Mouse (Mus musculus) CH12.LX (cell line): ENCODE data around the gene Slc26a9. TPM values are rescaled to one million over a fixed set of nuclear protein-coding genes. Genes with fewer than 3 reads are reported as not detected.

Source experiments
- DNase-seq: peaks from one replicate; pipeline ENCODE4 v3.0.0-alpha.2; 2013; ENCODE audit errors: extremely low read depth
- H3K27ac ChIP-seq: 2 replicates; pipeline ENCODE4 v1.5.1; 2012; ENCODE audit warnings: low read depth, mild to moderate bottlenecking, control low read depth, moderate library complexity; ENCODE audit not compliant: insufficient read depth
- H3K27me3 ChIP-seq: replicated peaks from 2 replicates; pipeline ENCODE3; 2012; ENCODE audit warnings: inconsistent platforms
- H3K36me3 ChIP-seq, 2 experiments: replicated peaks in 1 of 2; 2 replicates each; pipeline versions ENCODE3 to v1.6.1; 2012; ENCODE audit warnings: inconsistent platforms in 1 of 2, low read length in 1 of 2, mild to moderate bottlenecking in 1 of 2, mixed read lengths in 1 of 2, moderate library complexity in 1 of 2; ENCODE audit not compliant: control insufficient read depth in 1 of 2, insufficient read depth in 1 of 2
- H3K4me1 ChIP-seq, 2 experiments: 2 replicates each; pipeline ENCODE4 v1.6.1; 2012; ENCODE audit warnings: inconsistent platforms in 1 of 2, moderate library complexity in 1 of 2; ENCODE audit not compliant: insufficient read depth in 2 of 2, control insufficient read depth in 1 of 2
- H3K4me2 ChIP-seq: 2 replicates; pipeline ENCODE4 v1.6.1; 2012; ENCODE audit warnings: low read depth, mild to moderate bottlenecking, control low read depth; ENCODE audit not compliant: poor library complexity, insufficient read depth, severe bottlenecking
- H3K4me3 ChIP-seq, 3 experiments: fragments of 150-350 bp in 1 of 3; sonication (generic) in 1 of 3; replicated peaks in 1 of 3; 2 replicates each; pipeline versions ENCODE3 to v1.5.1; 2011 to 2012; ENCODE audit warnings: low read depth in 2 of 3, low read length in 2 of 3, mild to moderate bottlenecking in 2 of 3, moderate library complexity in 2 of 3, control low read depth in 1 of 3, improper control_type of control experiment in 1 of 3, inconsistent platforms in 1 of 3, mixed read lengths in 1 of 3; ENCODE audit not compliant: poor library complexity in 1 of 3
- H3K79me2 ChIP-seq: replicated peaks from 2 replicates; pipeline ENCODE4 v1.6.1; 2012; ENCODE audit warnings: mild to moderate bottlenecking, moderate library complexity; ENCODE audit not compliant: control insufficient read depth, poor library complexity, insufficient read depth, severe bottlenecking; ENCODE audit errors: extremely low read depth
- H3K9ac ChIP-seq: 2 replicates; pipeline ENCODE4 v1.6.1; 2012; ENCODE audit warnings: low read depth, mild to moderate bottlenecking, control low read depth, moderate library complexity; ENCODE audit not compliant: insufficient read depth
- H3K9me3 ChIP-seq: replicated peaks from 2 replicates; pipeline ENCODE3; 2012; ENCODE audit warnings: low read length, inconsistent platforms, mixed read lengths
- BHLHE40 ChIP-seq: IDR thresholded peaks from 2 replicates; pipeline ENCODE4 v1.6.1; 2011; ENCODE audit warnings: mild to moderate bottlenecking, low read depth, low read length, improper control_type of control experiment
- CHD1 ChIP-seq: IDR thresholded peaks from 2 replicates; pipeline ENCODE4 v1.6.1; 2012; ENCODE audit warnings: low read depth, low read length, improper control_type of control experiment, inconsistent platforms
- CHD2 ChIP-seq: IDR thresholded peaks from 2 replicates; pipeline ENCODE4 v1.6.1; 2011; ENCODE audit warnings: low read length, improper control_type of control experiment
- CTCF ChIP-seq, 2 experiments: IDR thresholded peaks in 1 of 2; conservative IDR thresholded peaks in 1 of 2; 2 replicates each; pipeline ENCODE4 v1.5.1; 2011 to 2012; ENCODE audit warnings: low read depth in 2 of 2, low read length in 2 of 2, improper control_type of control experiment in 1 of 2, inconsistent platforms in 1 of 2, mild to moderate bottlenecking in 1 of 2, moderate library complexity in 1 of 2
- ELF1 ChIP-seq: IDR thresholded peaks from 2 replicates; pipeline ENCODE4 v1.6.1; 2014; ENCODE audit warnings: low read depth, mild to moderate bottlenecking, inconsistent platforms, low read length, improper control_type of control experiment
- GABPA ChIP-seq: IDR thresholded peaks from 2 replicates; pipeline ENCODE4 v1.6.1; 2012; ENCODE audit warnings: low read depth, low read length, improper control_type of control experiment, inconsistent platforms; ENCODE audit not compliant: insufficient replicate concordance
- HCFC1 ChIP-seq: IDR thresholded peaks from 2 replicates; pipeline ENCODE4 v1.6.1; 2012; ENCODE audit warnings: low read depth, mild to moderate bottlenecking, inconsistent platforms, low read length, improper control_type of control experiment
- JUN ChIP-seq: IDR thresholded peaks from 2 replicates; pipeline ENCODE4 v1.6.1; 2011; ENCODE audit warnings: low read depth, mild to moderate bottlenecking, low read length, improper control_type of control experiment, moderate library complexity; ENCODE audit not compliant: insufficient read depth
- JUND ChIP-seq: conservative IDR thresholded peaks from 2 replicates; pipeline ENCODE4 v1.6.1; 2011; ENCODE audit warnings: low read depth, low read length, improper control_type of control experiment
- KAT2A ChIP-seq: IDR thresholded peaks from 2 replicates; pipeline ENCODE4 v1.6.1; 2012; ENCODE audit warnings: low read length, improper control_type of control experiment, inconsistent platforms; ENCODE audit not compliant: insufficient replicate concordance
- MAZ ChIP-seq: IDR thresholded peaks from 2 replicates; pipeline ENCODE4 v1.6.1; 2012; ENCODE audit warnings: low read depth, mild to moderate bottlenecking, inconsistent platforms, low read length, improper control_type of control experiment, moderate library complexity
- MXI1 ChIP-seq: IDR thresholded peaks from 2 replicates; pipeline ENCODE4 v1.6.1; 2011; ENCODE audit warnings: mild to moderate bottlenecking, low read depth, low read length, improper control_type of control experiment
- MYC ChIP-seq: IDR thresholded peaks from 2 replicates; pipeline ENCODE4 v1.6.1; 2011; ENCODE audit warnings: low read depth, mild to moderate bottlenecking, improper control_type of control experiment, low read length
- PAX5 ChIP-seq: IDR thresholded peaks from 2 replicates; pipeline ENCODE4 v1.6.1; 2012; ENCODE audit warnings: low read length, inconsistent platforms, mixed read lengths
- RAD21 ChIP-seq: IDR thresholded peaks from 2 replicates; pipeline ENCODE4 v1.6.1; 2011; ENCODE audit warnings: low read depth, mild to moderate bottlenecking, low read length, improper control_type of control experiment, moderate library complexity
- RCOR1 ChIP-seq: conservative IDR thresholded peaks from 2 replicates; pipeline ENCODE4 v1.6.1; 2012; ENCODE audit warnings: low read depth, mild to moderate bottlenecking, inconsistent platforms, low read length, improper control_type of control experiment
- TCF12 ChIP-seq: IDR thresholded peaks from 2 replicates; pipeline ENCODE4 v1.6.1; 2014; ENCODE audit warnings: low read depth, mild to moderate bottlenecking, inconsistent platforms, low read length, improper control_type of control experiment
- UBTF ChIP-seq: IDR thresholded peaks from 2 replicates; pipeline ENCODE4 v1.6.1; 2012; ENCODE audit warnings: low read depth, mild to moderate bottlenecking, inconsistent platforms, low read length, improper control_type of control experiment, moderate library complexity
- USF2 ChIP-seq: conservative IDR thresholded peaks from 2 replicates; pipeline ENCODE4 v1.6.1; 2011; ENCODE audit warnings: low read depth, low read length, improper control_type of control experiment
- ZC3H11A ChIP-seq: IDR thresholded peaks from 2 replicates; pipeline ENCODE4 v1.6.1; 2012; ENCODE audit warnings: low read depth, mild to moderate bottlenecking, inconsistent platforms, low read length, improper control_type of control experiment
- ZKSCAN1 ChIP-seq: IDR thresholded peaks from 2 replicates; pipeline ENCODE4 v1.6.1; 2012; ENCODE audit warnings: low read depth, inconsistent platforms, low read length, improper control_type of control experiment, borderline replicate concordance
- ZMIZ1 ChIP-seq: IDR thresholded peaks from 2 replicates; pipeline ENCODE4 v1.6.1; 2012; ENCODE audit warnings: low read depth, mild to moderate bottlenecking, inconsistent platforms, low read length, improper control_type of control experiment
- ZNF384 ChIP-seq: IDR thresholded peaks from 2 replicates; pipeline ENCODE4 v1.6.1; 2012; ENCODE audit warnings: low read depth, low read length, improper control_type of control experiment, inconsistent platforms
- dilution Hi-C: fragments of 300-500 bp; cut with MboI; formaldehyde crosslinking; loops from 2 replicates; pipeline ENCODE4 v1.14.3; 2020; ENCODE audit warnings: low sequenced_read_pairs; ENCODE audit not compliant: extremely low pct_unique_long_range_greater_than_20kb, extremely low pct_ligation_motif_present
- in situ Hi-C: fragments of 300-500 bp; cut with MboI; formaldehyde crosslinking; loops from 3 replicates; pipeline ENCODE4 v1.14.3; 2019; ENCODE audit warnings: low sequenced_read_pairs, low pct_ligation_motif_present, low pct_unique_long_range_greater_than_20kb, mixed read lengths
- polyA plus RNA-seq: library from polyadenylated mRNA; unstranded; fragments of >175 nt; gene quantifications from 2 replicates; pipeline ENCODE4 v1.2.1, GENCODE M21; 2012; ENCODE audit warnings: low read depth; ENCODE audit not compliant: insufficient read length
- total RNA-seq, 2 experiments: library from RNA; depleted of rRNA; stranded (reverse); fragments of 300-350 nt in 1 of 2; fragments of >200 nt in 1 of 2; gene quantifications; 2 replicates each; pipeline ENCODE4 v1.2.3; 2012 to 2014

Gene Slc26a9
- total and polyA plus RNA-seq, 3 experiments, result 0.31 TPM; not detected in 2

DNA sequence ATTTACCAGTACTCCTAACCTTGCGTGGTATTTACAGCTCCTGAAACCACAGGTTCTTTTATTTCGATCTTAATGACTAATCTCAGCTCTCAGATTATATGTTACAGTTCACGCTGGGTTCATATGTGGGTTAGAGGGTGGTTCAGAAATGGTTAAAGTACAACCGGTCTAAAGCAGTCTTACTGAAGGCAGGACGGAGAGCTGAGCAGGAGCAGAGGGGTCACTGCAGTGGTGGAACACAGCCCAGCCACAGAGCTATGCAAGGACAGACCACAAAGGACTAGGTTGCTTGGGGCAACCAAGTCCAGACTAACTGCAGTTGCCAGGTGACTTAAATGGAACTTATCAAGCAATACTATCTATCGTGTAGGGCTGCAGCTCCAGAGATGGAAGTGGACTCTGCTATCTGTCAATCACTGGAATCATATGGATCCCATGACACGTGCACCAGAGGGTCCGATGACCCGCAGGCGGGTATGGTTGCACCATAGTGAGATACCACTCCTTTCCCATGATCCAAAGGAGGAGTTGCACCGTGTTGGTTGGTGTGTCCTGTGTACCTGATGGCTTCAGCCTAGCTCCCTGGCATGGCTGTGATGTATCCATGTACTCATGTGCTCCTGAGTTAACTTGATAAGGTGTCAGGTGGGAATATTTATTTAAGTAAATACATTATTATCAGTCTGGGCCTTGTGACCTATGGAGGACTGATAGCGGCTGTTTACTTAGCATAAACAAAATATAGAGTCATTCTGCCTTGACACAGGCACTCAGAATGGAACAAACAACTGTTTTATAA lies 13.0 kb upstream of the Slc26a9 start:
- H3K4me3 ChIP-seq, result no peak overlapping the region
- H3K27ac ChIP-seq, result no peak overlapping the region
- no peaks in the 10 kb centered on the region for H3K79me2 ChIP-seq
- no peak for TF ChIP-seq CHD1
- no peak for TF ChIP-seq RCOR1
- no peak for TF ChIP-seq ZNF384
- TF ChIP-seq GABPA, result no peak
- no peak for TF ChIP-seq HCFC1
- no peak for TF ChIP-seq MXI1
- TF ChIP-seq BHLHE40, result no peak
- TF ChIP-seq UBTF, result no peak
- no peak for TF ChIP-seq PAX5
- no peak for TF ChIP-seq ZC3H11A
- no peak for TF ChIP-seq USF2
- no peaks in the 10 kb centered on the region for H3K36me3 ChIP-seq
- H3K9ac ChIP-seq, result no peak overlapping the region
- DNase-seq, result no peak
- no peak overlapping the region for H3K4me2 ChIP-seq
- peaks cover 0 to 35% of the 10 kb centered on the region in 2 experiments; a peak in 2 of 4 replicates for H3K4me1 ChIP-seq
- no peaks in the 10 kb centered on the region for H3K27me3 ChIP-seq
- H3K9me3 ChIP-seq, result peaks cover 3% of the 10 kb centered on the region
- dilution Hi-C loops, result no loop called here
- in situ Hi-C loops, result no loop called here

DNA sequence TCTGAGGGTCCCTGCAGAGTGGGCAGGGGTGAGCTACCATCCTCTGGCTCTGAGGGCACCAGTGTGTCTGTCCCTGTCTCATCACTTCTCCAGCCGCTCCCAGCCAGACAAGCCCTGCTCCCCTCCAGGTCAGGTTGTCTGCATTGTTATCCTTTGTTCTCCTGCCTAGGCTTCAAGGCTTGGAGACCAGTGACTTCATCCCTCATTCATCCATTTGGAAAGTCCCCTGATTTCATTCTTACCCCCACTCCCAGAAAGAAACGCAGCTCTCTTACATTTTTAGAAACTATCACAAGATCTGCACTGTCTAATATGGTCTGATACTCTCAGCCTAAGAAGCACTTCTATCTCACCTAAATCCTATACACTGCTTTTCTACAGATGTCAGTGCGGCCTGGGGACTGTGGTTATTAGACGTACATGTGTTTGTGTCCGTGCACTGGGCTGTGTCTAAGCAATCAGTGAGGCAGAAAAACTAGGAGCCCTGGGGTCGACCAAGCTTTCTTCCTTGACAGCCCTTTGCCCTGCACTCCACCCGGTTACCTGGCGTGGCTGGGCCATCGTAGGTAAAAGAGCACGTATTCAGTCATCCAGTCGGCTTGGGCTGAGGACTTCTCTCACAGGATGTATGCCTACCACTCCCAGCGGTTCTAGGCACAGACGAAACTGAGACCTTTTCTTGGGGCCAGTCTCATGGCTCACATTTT lies 10.2 kb upstream of the Slc26a9 start:
- in situ Hi-C loops, result no loop called here

More for the DNA sequence above, 10.2 kb upstream of the Slc26a9 start:
- Histone ChIP-seq H3K9me3 (peaks cover 3% of the 10 kb centered on the region), H3K4me1 (peaks cover 2 to 60% of the 10 kb centered on the region in 2 experiments; a peak in 3 of 4 replicates), H3K4me2 (no peak overlapping the region), H3K27ac (no peak overlapping the region), H3K36me3 (no peaks in the 10 kb centered on the region), H3K9ac (no peak overlapping the region), H3K79me2 (no peaks in the 10 kb centered on the region), H3K4me3 (no peak overlapping the region), H3K27me3 (no peaks in the 10 kb centered on the region)
- dilution Hi-C loops, result no loop called here
- TF ChIP-seq CHD2, result no peak
- TF ChIP-seq CTCF (conservative IDR thresholded peaks at IDR 0.05 in 1 of 2, IDR thresholded peaks at IDR 0.05 in 1 of 2; ENCODE audit: low read depth in 2 of 2, low read length in 2 of 2), result no peak
- no peak for TF ChIP-seq ZNF384
- no peak for TF ChIP-seq MYC
- no peak for TF ChIP-seq UBTF
- TF ChIP-seq JUND, result no peak
- TF ChIP-seq TCF12, result no peak
- TF ChIP-seq RAD21, result no peak
- no peak for TF ChIP-seq MAZ
- no peak for TF ChIP-seq KAT2A
- no peak for TF ChIP-seq ELF1
- no peak for TF ChIP-seq ZMIZ1
- TF ChIP-seq ZKSCAN1, result no peak
- no peak for TF ChIP-seq JUN
- TF ChIP-seq USF2, result no peak
- DNase-seq, result no peak
